Mouse (Mus musculus): ENCODE measurements around the gene Ces1h. TPM values are rescaled to one million over a fixed set of nuclear protein-coding genes. Genes with fewer than 3 reads are reported as not detected.
"Not testable (repeated sequence)": the region's sequence is repeated elsewhere in the genome, so short reads cannot be mapped to it uniquely, and the experiment has no call there.

Gene Ces1h
- not detected in 2 replicates for polyA plus RNA-seq (2016; fragmentation: Nextera tagmentation; extraction: Ambion mirVana)

- Histone ChIP-seq H3K36me3 (no peaks in the 10 kb centered on the region), H3K4me1 (replicated peaks) (no peaks in the 10 kb centered on the region), H3K4me2 (no peak within 1 kb of the TSS), H3K4me3 (replicated peaks) (no peak within 1 kb of the TSS), H3K9me3 (no peaks in the 10 kb centered on the region), H3K27ac (no peak within 1 kb of the TSS), H3K9ac (replicated peaks) (no peak within 1 kb of the TSS), H3K27me3 (no peaks in the 10 kb centered on the region)
- no peak for ATAC-seq (ENCODE audit: insufficient number of reproducible peaks, insufficient read depth, low FRiP score, low TSS enrichment, low read depth)
- WGBS: 87% methylated on average over 4 of the region's 4 CpGs
These were observed at the start of gene Ces1h for GRCm38 (mm10) chr8:93379625-93380024. TSS of gene Ces1h (minus strand) at chr8:93379725.

- Histone ChIP-seq H3K9ac (replicated peaks) (no peak overlapping the region), H3K4me3 (replicated peaks) (no peak overlapping the region), H3K4me2 (no peak overlapping the region), H3K4me1 (replicated peaks) (no peaks in the 10 kb centered on the region), H3K36me3 (no peaks in the 10 kb centered on the region), H3K9me3 (no peaks in the 10 kb centered on the region), H3K27ac (no peak overlapping the region), H3K27me3 (no peaks in the 10 kb centered on the region)
- WGBS: 86% methylated on average over 16 of the region's 16 CpGs
- ATAC-seq (ENCODE audit: insufficient number of reproducible peaks, insufficient read depth, low FRiP score, low TSS enrichment, low read depth): no peak
These were observed 47.7 kb upstream of the Ces1h start for GRCm38 (mm10) chr8:93427195-93427594.

- H3K27me3 ChIP-seq: no peaks in the 10 kb centered on the region
- no peak overlapping the region for H3K4me3 ChIP-seq (replicated peaks)
- H3K9ac ChIP-seq (replicated peaks): no peak overlapping the region
- H3K9me3 ChIP-seq: no peaks in the 10 kb centered on the region
- 67% methylated on average over 4 of the region's 4 CpGs for WGBS
- no peak overlapping the region for H3K4me2 ChIP-seq
- ATAC-seq (ENCODE audit: insufficient number of reproducible peaks, insufficient read depth, low FRiP score, low TSS enrichment, low read depth): no peak
- H3K36me3 ChIP-seq: no peaks in the 10 kb centered on the region
- no peaks in the 10 kb centered on the region for H3K4me1 ChIP-seq (replicated peaks)
- no peak overlapping the region for H3K27ac ChIP-seq
These were observed 35.9 kb upstream of the Ces1h start for GRCm38 (mm10) chr8:93415387-93415786.

GRCm38 (mm10) chr8:93408830-93409229, 29.3 kb upstream of the Ces1h start:
- H3K9ac ChIP-seq (replicated peaks): no peak overlapping the region
- no peak overlapping the region for H3K4me3 ChIP-seq (replicated peaks)
- WGBS: 81% methylated on average over 2 of the region's 2 CpGs

GRCm38 (mm10) chr8:93399698-93400097, 20.2 kb upstream of the Ces1h start:
- Histone ChIP-seq H3K27me3 (no peaks in the 10 kb centered on the region), H3K36me3 (no peaks in the 10 kb centered on the region), H3K4me2 (no peak overlapping the region), H3K4me1 (replicated peaks) (no peaks in the 10 kb centered on the region), H3K4me3 (replicated peaks) (no peak overlapping the region), H3K9me3 (no peaks in the 10 kb centered on the region), H3K9ac (replicated peaks) (no peak overlapping the region), H3K27ac (no peak overlapping the region)
- no peak for ATAC-seq (ENCODE audit: insufficient number of reproducible peaks, insufficient read depth, low FRiP score, low TSS enrichment, low read depth)
- 89% methylated on average over 2 of the region's 2 CpGs for WGBS

More at GRCm38 (mm10) chr8:93408830-93409229, 29.3 kb upstream of the Ces1h start:
- no peaks in the 10 kb centered on the region for H3K4me1 ChIP-seq (replicated peaks)
- no peak overlapping the region for H3K27ac ChIP-seq
- no peak overlapping the region for H3K4me2 ChIP-seq
- no peaks in the 10 kb centered on the region for H3K36me3 ChIP-seq
- ATAC-seq (ENCODE audit: insufficient number of reproducible peaks, insufficient read depth, low FRiP score, low TSS enrichment, low read depth): no peak
- no peaks in the 10 kb centered on the region for H3K9me3 ChIP-seq
- H3K27me3 ChIP-seq: no peaks in the 10 kb centered on the region

- WGBS: 16% methylated on average over 1 of the region's 1 CpGs
- Histone ChIP-seq H3K9ac (replicated peaks) (no peak overlapping the region), H3K27ac (no peak overlapping the region)
These were observed 18.5 kb upstream of the Ces1h start for GRCm38 (mm10) chr8:93398044-93398443.

GRCm38 (mm10) chr8:93394079-93394619, 14.6 kb upstream of the Ces1h start:
- not testable (repeated sequence) for ATAC-seq (ENCODE audit: insufficient number of reproducible peaks, insufficient read depth, low FRiP score, low TSS enrichment, low read depth); H3K9ac ChIP-seq (replicated peaks); H3K27ac ChIP-seq; H3K27me3 ChIP-seq; H3K4me3 ChIP-seq (replicated peaks); H3K4me1 ChIP-seq (replicated peaks); H3K36me3 ChIP-seq; H3K9me3 ChIP-seq; H3K4me2 ChIP-seq
- 60% methylated on average over 8 of the region's 8 CpGs for WGBS

More at GRCm38 (mm10) chr8:93398044-93398443, 18.5 kb upstream of the Ces1h start:
- no peaks in the 10 kb centered on the region for H3K36me3 ChIP-seq
- no peak for ATAC-seq (ENCODE audit: insufficient number of reproducible peaks, insufficient read depth, low FRiP score, low TSS enrichment, low read depth)
- no peaks in the 10 kb centered on the region for H3K27me3 ChIP-seq
- H3K4me3 ChIP-seq (replicated peaks): no peak overlapping the region
- H3K9me3 ChIP-seq: no peaks in the 10 kb centered on the region
- H3K4me2 ChIP-seq: no peak overlapping the region
- H3K4me1 ChIP-seq (replicated peaks): no peaks in the 10 kb centered on the region

GRCm38 (mm10) chr8:93369481-93369880, 10.0 kb downstream of the Ces1h start:
- Histone ChIP-seq H3K27me3 (no peaks in the 10 kb centered on the region), H3K27ac (no peak overlapping the region), H3K4me3 (replicated peaks) (no peak overlapping the region), H3K36me3 (no peaks in the 10 kb centered on the region), H3K4me1 (replicated peaks) (no peaks in the 10 kb centered on the region), H3K9me3 (no peaks in the 10 kb centered on the region), H3K9ac (replicated peaks) (no peak overlapping the region), H3K4me2 (no peak overlapping the region)
- 35% methylated on average over 2 of the region's 2 CpGs for WGBS
- no peak for ATAC-seq (ENCODE audit: insufficient number of reproducible peaks, insufficient read depth, low FRiP score, low TSS enrichment, low read depth)

- Histone ChIP-seq H3K9me3 (no peaks in the 10 kb centered on the region), H3K4me1 (replicated peaks) (no peaks in the 10 kb centered on the region), H3K36me3 (no peaks in the 10 kb centered on the region), H3K27ac (no peak overlapping the region), H3K9ac (replicated peaks) (no peak overlapping the region), H3K27me3 (no peaks in the 10 kb centered on the region), H3K4me2 (no peak overlapping the region), H3K4me3 (replicated peaks) (no peak overlapping the region)
- ATAC-seq (ENCODE audit: insufficient number of reproducible peaks, insufficient read depth, low FRiP score, low TSS enrichment, low read depth): no peak
These were observed 19.4 kb downstream of the Ces1h start for GRCm38 (mm10) chr8:93360113-93360512.

- H3K27ac ChIP-seq: no peak overlapping the region
- H3K9me3 ChIP-seq: no peaks in the 10 kb centered on the region
- no peak for ATAC-seq (ENCODE audit: insufficient number of reproducible peaks, insufficient read depth, low FRiP score, low TSS enrichment, low read depth)
- no peaks in the 10 kb centered on the region for H3K27me3 ChIP-seq
- no peaks in the 10 kb centered on the region for H3K36me3 ChIP-seq
- no peak overlapping the region for H3K4me3 ChIP-seq (replicated peaks)
- H3K4me1 ChIP-seq (replicated peaks): no peaks in the 10 kb centered on the region
- H3K4me2 ChIP-seq: no peak overlapping the region
- no peak overlapping the region for H3K9ac ChIP-seq (replicated peaks)
- 85% methylated on average over 2 of the region's 2 CpGs for WGBS
These were observed 40.0 kb downstream of the Ces1h start for GRCm38 (mm10) chr8:93339531-93339930.

- Histone ChIP-seq H3K4me3 (replicated peaks) (no peak within 1 kb of the TSS), H3K36me3 (no peaks in the 10 kb centered on the region), H3K27me3 (no peaks in the 10 kb centered on the region), H3K27ac (no peak within 1 kb of the TSS), H3K4me2 (no peak within 1 kb of the TSS), H3K9ac (replicated peaks) (no peak within 1 kb of the TSS), H3K9me3 (no peaks in the 10 kb centered on the region), H3K4me1 (replicated peaks) (no peaks in the 10 kb centered on the region)
- WGBS: 48% methylated on average over 3 of the region's 3 CpGs
- ATAC-seq (ENCODE audit: insufficient number of reproducible peaks, insufficient read depth, low FRiP score, low TSS enrichment, low read depth): no peak
These were observed 42.3 kb downstream of the Ces1h start, which contains the start of gene Ces1g for GRCm38 (mm10) chr8:93337207-93337606. TSS of gene Ces1g (minus strand) at chr8:93337308.

GRCm38 (mm10) chr8:93332703-93333102, 46.8 kb downstream of the Ces1h start:
- no peak for ATAC-seq (ENCODE audit: insufficient number of reproducible peaks, insufficient read depth, low FRiP score, low TSS enrichment, low read depth)
- Histone ChIP-seq H3K27me3 (no peaks in the 10 kb centered on the region), H3K4me3 (replicated peaks) (no peak overlapping the region), H3K9ac (replicated peaks) (no peak overlapping the region), H3K36me3 (no peaks in the 10 kb centered on the region), H3K27ac (no peak overlapping the region), H3K9me3 (no peaks in the 10 kb centered on the region), H3K4me1 (replicated peaks) (no peaks in the 10 kb centered on the region), H3K4me2 (no peak overlapping the region)
- WGBS: 67% methylated on average over 1 of the region's 1 CpGs

Data from limb, embryonic 12.5 days (tissue).